Mouse (Mus musculus) splenic B cell, adult 2 months (primary cell): ENCODE results near the gene Slc29a3.

Experiments
- DNase-seq: peaks from one replicate; pipeline ENCODE4 v3.0.0-alpha.2; 2011; ENCODE audit warnings: low read depth, low spot score
- H3K27me3 ChIP-seq: 2 replicates; pipeline ENCODE4 v1.6.1; 2012; ENCODE audit warnings: mild to moderate bottlenecking, low read length, moderate library complexity, mixed read lengths; ENCODE audit not compliant: control insufficient read depth, poor library complexity, insufficient read depth, severe bottlenecking
- H3K36me3 ChIP-seq: 2 replicates; pipeline ENCODE4 v1.6.1; 2012; ENCODE audit warnings: mild to moderate bottlenecking, low read length, moderate library complexity, mixed read lengths; ENCODE audit not compliant: control insufficient read depth, poor library complexity, insufficient read depth, severe bottlenecking

Slc29a3 gene

GRCm38 (mm10) chr10:60687011-60687776 lies 65.4 kb downstream of the Slc29a3 start:
- no peaks in the 10 kb centered on the region for H3K27me3 ChIP-seq
- DNase-seq, result peak; percentile 34
- H3K36me3 ChIP-seq, result no peaks in the 10 kb centered on the region

DNA sequence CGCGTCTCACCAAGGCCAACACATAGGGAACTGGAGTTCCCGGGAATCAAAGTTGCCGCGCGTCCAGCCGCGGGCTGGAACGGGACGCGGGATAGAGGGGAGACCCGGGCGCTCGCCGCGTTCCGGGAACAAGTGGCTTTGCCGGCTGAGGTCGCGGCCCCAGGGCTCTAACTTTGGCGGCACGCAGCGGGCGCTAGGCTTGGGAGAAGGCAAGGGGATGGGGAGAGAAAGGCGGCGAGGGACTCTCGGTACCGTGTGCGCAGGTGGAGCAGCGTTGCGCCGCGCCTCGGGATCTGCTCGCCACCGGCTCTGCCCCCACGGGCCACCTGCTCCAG lies 66.0 kb downstream of the Slc29a3 start:
- H3K27me3 ChIP-seq, result no peaks in the 10 kb centered on the region
- no peak for DNase-seq
- H3K36me3 ChIP-seq, result no peaks in the 10 kb centered on the region

DNA sequence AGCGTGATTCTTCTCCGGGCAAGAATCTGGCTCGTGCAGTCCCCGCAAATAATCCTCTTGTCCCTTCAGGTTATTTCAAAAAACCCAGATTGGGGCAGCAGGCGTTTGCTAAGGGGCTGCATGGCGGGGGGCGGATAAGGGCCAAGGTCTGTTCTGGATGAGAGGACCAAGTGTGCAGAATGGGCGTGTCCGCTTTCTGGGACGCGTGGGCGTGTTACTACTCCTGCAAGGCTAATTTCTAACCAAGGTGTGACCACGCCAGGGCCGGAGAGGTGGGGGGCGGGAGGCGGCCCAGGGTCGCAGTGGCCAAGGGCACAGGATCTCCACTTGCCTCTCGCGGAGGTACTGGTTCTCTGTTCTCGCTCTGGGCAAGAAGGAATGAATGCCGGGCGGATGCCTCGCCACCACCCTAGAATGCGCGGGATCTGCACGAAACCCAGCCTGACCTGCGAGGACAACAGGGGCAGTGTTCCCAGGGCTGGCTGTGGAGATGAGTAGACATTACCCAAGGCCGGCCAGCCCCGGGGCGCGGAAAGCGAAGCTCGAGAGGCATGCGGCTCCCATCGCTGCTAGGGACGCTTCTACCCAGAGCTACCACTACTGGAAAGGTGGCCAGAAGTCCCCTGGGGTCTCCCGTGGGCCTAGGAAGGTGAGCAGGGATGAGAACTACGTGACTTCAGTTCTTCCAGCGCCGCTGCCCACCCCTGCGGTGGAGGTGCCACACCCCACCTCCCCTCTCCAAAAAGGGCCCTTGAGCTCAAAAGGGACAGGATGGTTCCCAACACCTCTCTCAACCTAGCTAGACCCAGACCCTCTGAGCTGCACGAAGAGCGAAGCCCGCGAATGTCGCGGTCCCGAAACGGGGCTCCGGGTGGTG lies 66.6 kb downstream of the Slc29a3 start:
- H3K36me3 ChIP-seq, result no peaks in the 10 kb centered on the region
- no peak for DNase-seq
- no peaks in the 10 kb centered on the region for H3K27me3 ChIP-seq

- no peaks in the 10 kb centered on the region for H3K36me3 ChIP-seq
- no peak for DNase-seq
- H3K27me3 ChIP-seq, result no peaks in the 10 kb centered on the region
Measured at GRCm38 (mm10) chr10:60678926-60679325, 73.7 kb downstream of the Slc29a3 start.

DNA sequence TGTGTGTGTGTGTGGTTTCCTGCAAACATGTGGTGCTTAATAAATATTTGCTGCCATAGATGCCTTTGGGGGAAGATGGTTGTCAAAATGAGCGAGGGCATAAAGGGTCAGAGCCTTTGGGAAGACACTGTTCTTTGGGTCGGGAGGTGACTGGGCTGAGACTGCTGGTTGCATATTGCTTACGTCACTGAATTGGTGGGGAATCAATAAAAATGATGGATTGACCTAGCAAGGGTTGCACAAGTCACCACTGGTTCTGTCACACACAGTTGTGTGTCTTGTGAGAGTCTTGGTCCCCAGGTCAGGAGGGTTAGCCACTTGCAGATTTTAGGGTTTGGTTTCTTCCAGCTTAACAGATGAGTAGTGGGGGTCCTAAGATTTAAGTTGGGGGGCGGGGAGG lies 75.3 kb downstream of the Slc29a3 start:
- H3K36me3 ChIP-seq, result no peaks in the 10 kb centered on the region

DNA sequence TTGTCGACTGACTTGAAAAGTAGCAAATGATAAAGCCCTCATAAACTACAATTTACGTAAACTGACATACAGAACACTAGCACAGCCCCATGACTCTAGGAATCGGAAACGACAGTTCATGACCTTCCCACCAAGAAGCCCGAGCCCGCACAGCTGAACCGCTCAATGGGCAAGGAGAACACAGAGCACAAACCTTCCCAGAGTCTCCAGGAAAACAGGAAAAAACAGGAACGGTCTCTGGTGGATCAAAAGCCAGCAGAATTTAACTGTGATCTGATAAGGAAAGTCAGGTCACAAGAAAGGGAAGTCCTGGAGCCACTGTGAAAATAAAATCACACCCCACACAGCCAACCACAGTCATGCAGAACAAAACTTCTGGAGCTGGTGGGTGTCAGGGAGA lies 82.4 kb downstream of the Slc29a3 start:
- Histone ChIP-seq H3K27me3 (no peaks in the 10 kb centered on the region; the same call in 1 of the 2 replicates), H3K36me3 (no peaks in the 10 kb centered on the region)
- no peak for DNase-seq

More for the DNA sequence above, 75.3 kb downstream of the Slc29a3 start:
- DNase-seq, result no peak
- no peaks in the 10 kb centered on the region for H3K27me3 ChIP-seq

DNA sequence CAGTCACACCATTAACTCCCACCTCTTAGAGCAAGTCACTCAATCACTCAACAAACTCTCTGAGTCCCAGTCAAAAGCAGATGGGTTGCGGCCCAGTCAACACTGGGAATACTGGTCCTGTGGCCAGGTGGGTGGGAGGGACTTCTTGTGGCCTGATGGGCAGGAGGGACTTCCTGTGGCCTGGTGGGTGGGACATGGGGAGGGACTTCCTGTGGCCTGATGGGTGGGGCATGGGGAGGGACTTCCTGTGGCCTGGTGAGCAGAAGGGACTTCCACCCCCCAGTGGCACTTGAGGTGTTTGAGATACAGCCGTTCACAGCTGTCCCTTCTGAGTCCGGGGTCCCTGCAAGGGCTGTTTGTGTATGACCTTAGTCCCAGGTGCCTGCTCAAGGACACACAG lies 84.0 kb downstream of the Slc29a3 start:
- Histone ChIP-seq H3K27me3 (no peaks in the 10 kb centered on the region; the same call in 1 of the 2 replicates), H3K36me3 (no peaks in the 10 kb centered on the region)
- DNase-seq, result no peak
